Mouse (Mus musculus) intestine, postnatal 0 days (tissue): ENCODE results near the gene Dhx38. TPM values are rescaled to one million over a fixed set of nuclear protein-coding genes. Genes with fewer than 3 reads are reported as not detected.

Experiments
- ATAC-seq: fragments of 200-750 bp; cut with Nextera tagmentation; 2 replicates; pipeline ENCODE4 v1.8.0; 2017; ENCODE audit warnings: mild to moderate bottlenecking, moderate TSS enrichment, moderate library complexity
- H3K27ac ChIP-seq: fragments of 300-500 bp; sonication (generic); 2 replicates; pipeline ENCODE4 v1.5.1; 2014; ENCODE audit warnings: mild to moderate bottlenecking, low read depth, low read length, moderate library complexity
- H3K27me3 ChIP-seq: fragments of 300-500 bp; sonication (generic); replicated peaks from 2 replicates; pipeline ENCODE4 v1.6.1; 2014; ENCODE audit warnings: low read length, mixed read lengths; ENCODE audit not compliant: control insufficient read depth, insufficient read depth
- H3K36me3 ChIP-seq: fragments of 300-500 bp; sonication (generic); 2 replicates; pipeline ENCODE4 v1.6.1; 2014; ENCODE audit warnings: mild to moderate bottlenecking, moderate library complexity; ENCODE audit not compliant: control insufficient read depth, insufficient read depth
- H3K4me1 ChIP-seq: fragments of 300-500 bp; sonication (generic); replicated peaks from 2 replicates; pipeline ENCODE4 v1.6.1; 2014; ENCODE audit warnings: antibody characterized with exemption, low read length, mixed read lengths; ENCODE audit not compliant: control insufficient read depth, insufficient read depth
- H3K4me2 ChIP-seq: fragments of 300-500 bp; sonication (generic); replicated peaks from 2 replicates; pipeline ENCODE4 v1.6.1; 2014; ENCODE audit warnings: low read depth, mild to moderate bottlenecking, moderate library complexity
- H3K4me3 ChIP-seq: fragments of 300-500 bp; sonication (generic); 2 replicates; pipeline ENCODE4 v1.5.1; 2014; ENCODE audit warnings: low read depth, low read length
- H3K9ac ChIP-seq: fragments of 300-500 bp; sonication (generic); 2 replicates; pipeline ENCODE4 v1.6.1; 2014; ENCODE audit warnings: mild to moderate bottlenecking, low read depth, low read length
- H3K9me3 ChIP-seq: fragments of 300-500 bp; sonication (generic); 2 replicates; pipeline ENCODE4 v1.6.1; 2016; ENCODE audit warnings: mixed run types; ENCODE audit not compliant: control insufficient read depth
- CTCF ChIP-seq: sonication (generic); IDR thresholded peaks from 2 replicates; pipeline ENCODE4 v1.5.1; 2016; ENCODE audit warnings: low read depth, mild to moderate bottlenecking, control low read depth, antibody characterized with exemption, moderate library complexity
- WGBS: fragments of 180-500 bp; shearing (Covaris S2); extraction: QIAGEN DNeasy Blood & Tissue Kit; methylation state at CpG from one replicate; pipeline ENCODE4 v1.1.7; 2014; 5-methylcytosine and 5-hydroxymethylcytosine counted together
- polyA plus RNA-seq: library from polyadenylated mRNA; unstranded; fragments of >200 nt; fragmentation: Nextera tagmentation; extraction: Ambion mirVana; gene quantifications from 2 replicates; pipeline ENCODE4 v1.2.1, GENCODE M21; 2015

Gene Dhx38
- polyA plus RNA-seq, 1 experiment from 2014 or later = 7.8 TPM

GRCm38 (mm10) chr8:109564766-109565165, 895 bp downstream of the Dhx38 start:
- no peak for TF ChIP-seq CTCF
- Histone ChIP-seq H3K27me3 (no peaks in the 10 kb centered on the region), H3K4me1 (peaks cover 6% of the 10 kb centered on the region; the same call in 1 of the 2 replicates), H3K4me2 (peak overlapping the region; percentile 76), H3K9ac (peak overlapping the region; percentile 95), H3K36me3 (peaks cover 39% of the 10 kb centered on the region), H3K9me3 (no peaks in the 10 kb centered on the region), H3K4me3 (peak overlapping the region; percentile 78), H3K27ac (peak overlapping the region; percentile 95)
- no peak for ATAC-seq
- 3% methylated on average over 10 of the region's 10 CpGs for WGBS

GRCm38 (mm10) chr8:109563881-109564280, 1.8 kb downstream of the Dhx38 start:
- TF ChIP-seq CTCF = no peak
- H3K27me3 ChIP-seq = no peaks in the 10 kb centered on the region
- ATAC-seq = no peak
- no peak overlapping the region for H3K4me2 ChIP-seq
- peaks cover 6% of the 10 kb centered on the region; the same call in 1 of the 2 replicates for H3K4me1 ChIP-seq
- no peak overlapping the region for H3K9ac ChIP-seq
- no peak overlapping the region for H3K4me3 ChIP-seq
- no peaks in the 10 kb centered on the region for H3K9me3 ChIP-seq
- 87% methylated on average over 2 of the region's 2 CpGs for WGBS
- no peak overlapping the region for H3K27ac ChIP-seq
- peaks cover 41% of the 10 kb centered on the region for H3K36me3 ChIP-seq

DNA sequence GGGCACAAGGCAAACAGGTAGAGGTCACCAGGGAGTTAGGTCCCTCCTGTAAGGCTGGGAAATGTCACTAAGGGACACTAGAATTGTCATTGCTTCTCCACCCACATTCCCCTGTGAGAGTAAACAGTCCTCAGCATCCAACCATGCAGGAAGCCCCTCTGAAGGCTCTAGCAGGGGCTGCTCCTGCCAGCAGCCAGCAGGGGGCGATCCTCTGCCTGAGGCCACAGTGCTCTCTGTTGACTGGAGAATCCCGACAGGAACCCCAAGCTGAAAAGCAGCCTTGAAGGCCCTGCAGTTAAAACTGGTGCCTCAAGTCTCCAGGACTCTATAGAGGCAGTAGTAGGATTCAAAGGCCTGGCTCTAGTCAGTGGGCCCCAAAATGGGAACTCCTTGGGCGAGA, 14.0 kb downstream of the Dhx38 start:
- H3K4me3 ChIP-seq = no peak overlapping the region
- no peak overlapping the region for H3K9ac ChIP-seq
- H3K27me3 ChIP-seq = no peaks in the 10 kb centered on the region
- 33% methylated on average over 3 of the region's 3 CpGs for WGBS
- H3K9me3 ChIP-seq = no peaks in the 10 kb centered on the region
- H3K4me1 ChIP-seq = no peaks in the 10 kb centered on the region
- no peak overlapping the region for H3K27ac ChIP-seq
- peak; percentile 67 for TF ChIP-seq CTCF
- no peak for ATAC-seq
- peaks cover 95% of the 10 kb centered on the region for H3K36me3 ChIP-seq
- no peak overlapping the region for H3K4me2 ChIP-seq

- no peak overlapping the region for H3K4me3 ChIP-seq
- no peak overlapping the region for H3K4me2 ChIP-seq
- no peak for TF ChIP-seq CTCF
- peaks cover 21% of the 10 kb centered on the region for H3K36me3 ChIP-seq
- no peaks in the 10 kb centered on the region for H3K4me1 ChIP-seq
- no peaks in the 10 kb centered on the region for H3K27me3 ChIP-seq
- WGBS = 37% methylated on average over 3 of the region's 3 CpGs
- no peaks in the 10 kb centered on the region for H3K9me3 ChIP-seq
- no peak overlapping the region for H3K9ac ChIP-seq
- ATAC-seq = no peak
- no peak overlapping the region for H3K27ac ChIP-seq
These were observed 21.6 kb downstream of the Dhx38 start for GRCm38 (mm10) chr8:109544049-109544448.

- H3K4me1 ChIP-seq = no peaks in the 10 kb centered on the region
- no peak for TF ChIP-seq CTCF
- H3K4me2 ChIP-seq = no peak overlapping the region
- H3K4me3 ChIP-seq = no peak overlapping the region
- peaks cover 11% of the 10 kb centered on the region; the same call in 1 of the 2 replicates for H3K36me3 ChIP-seq
- H3K27me3 ChIP-seq = no peaks in the 10 kb centered on the region
- 76% methylated on average over 8 of the region's 8 CpGs for WGBS
- H3K9me3 ChIP-seq = no peaks in the 10 kb centered on the region
- H3K27ac ChIP-seq = no peak overlapping the region
- ATAC-seq = no peak
- H3K9ac ChIP-seq = no peak overlapping the region
These were observed 22.7 kb downstream of the Dhx38 start for GRCm38 (mm10) chr8:109542748-109543519.

DNA sequence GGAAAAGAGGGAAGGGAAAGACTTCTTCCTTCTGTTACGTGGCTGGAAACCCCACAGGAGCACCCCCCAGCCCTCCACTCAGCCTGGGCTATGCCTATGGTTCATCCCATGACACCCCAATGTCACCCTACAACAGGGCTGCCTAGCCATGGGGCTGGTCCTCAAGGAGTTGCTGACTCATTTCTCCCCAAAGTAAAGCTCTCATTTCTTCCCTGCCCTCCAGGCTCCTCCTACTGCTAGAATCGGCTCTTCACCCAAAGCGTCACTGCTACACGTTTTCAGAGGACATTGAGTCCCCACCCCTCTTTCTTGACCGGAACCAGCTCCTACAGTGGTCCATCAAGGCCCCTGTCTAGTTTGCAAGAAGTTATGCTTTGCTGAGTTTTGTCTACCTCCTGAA, 23.5 kb downstream of the Dhx38 start:
- TF ChIP-seq CTCF = no peak
- WGBS = 68% methylated on average over 5 of the region's 5 CpGs
- no peak overlapping the region for H3K4me3 ChIP-seq

More for the DNA sequence above, 23.5 kb downstream of the Dhx38 start:
- no peak overlapping the region for H3K27ac ChIP-seq
- H3K9me3 ChIP-seq = no peaks in the 10 kb centered on the region
- H3K9ac ChIP-seq = no peak overlapping the region
- no peak for ATAC-seq
- H3K27me3 ChIP-seq = no peaks in the 10 kb centered on the region
- 0 out of 2 replicates have a peak, but pooled peaks cover 3% of the 10 kb centered on the region for H3K36me3 ChIP-seq
- H3K4me1 ChIP-seq = no peaks in the 10 kb centered on the region
- H3K4me2 ChIP-seq = no peak overlapping the region
